Mouse (Mus musculus): ENCODE results near the gene Spry1.
A peak's percentile ranks its signal among the peaks of the same experiment; 100 is the strongest.

The Spry1 gene

DNA sequence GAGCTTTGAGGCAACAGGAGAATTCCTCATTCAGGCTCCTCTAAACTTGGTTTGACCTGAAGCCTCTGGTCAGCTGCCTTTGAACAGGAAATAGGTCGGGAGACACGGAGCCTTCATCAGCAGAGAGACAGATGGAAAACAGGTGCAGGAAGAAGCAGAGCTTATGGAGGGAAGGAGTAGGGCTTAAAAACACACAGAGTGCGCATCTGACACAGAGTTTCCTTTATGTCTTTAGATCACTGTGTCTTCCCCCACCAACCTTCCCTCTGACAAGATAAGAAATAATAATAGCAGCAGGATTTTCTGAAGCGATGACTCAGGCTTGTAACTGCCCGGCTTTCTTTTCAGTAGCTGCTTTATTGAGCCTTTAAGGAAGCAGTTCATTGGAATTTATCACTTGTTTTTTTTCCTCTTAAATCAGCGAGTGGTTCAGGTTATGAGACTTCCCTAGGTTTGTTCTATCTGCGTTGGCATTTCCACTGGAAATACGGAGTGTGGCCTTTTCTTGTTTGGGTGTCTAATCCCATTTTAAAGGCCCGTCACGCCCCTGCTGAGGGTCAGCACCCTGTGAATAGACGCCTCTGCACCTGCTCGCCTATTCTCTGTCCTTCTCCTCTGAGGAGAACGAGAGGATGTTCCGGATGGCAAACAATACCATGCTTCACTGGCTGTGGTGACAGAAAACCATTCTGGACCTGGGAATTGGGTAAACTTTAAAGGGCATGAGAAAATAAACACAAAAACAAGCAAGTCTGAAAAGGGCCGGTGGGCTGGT lies 32.7 kb downstream of the Spry1 start:
- DNase-seq (ENCODE audit: low spot score): no peak

DNA sequence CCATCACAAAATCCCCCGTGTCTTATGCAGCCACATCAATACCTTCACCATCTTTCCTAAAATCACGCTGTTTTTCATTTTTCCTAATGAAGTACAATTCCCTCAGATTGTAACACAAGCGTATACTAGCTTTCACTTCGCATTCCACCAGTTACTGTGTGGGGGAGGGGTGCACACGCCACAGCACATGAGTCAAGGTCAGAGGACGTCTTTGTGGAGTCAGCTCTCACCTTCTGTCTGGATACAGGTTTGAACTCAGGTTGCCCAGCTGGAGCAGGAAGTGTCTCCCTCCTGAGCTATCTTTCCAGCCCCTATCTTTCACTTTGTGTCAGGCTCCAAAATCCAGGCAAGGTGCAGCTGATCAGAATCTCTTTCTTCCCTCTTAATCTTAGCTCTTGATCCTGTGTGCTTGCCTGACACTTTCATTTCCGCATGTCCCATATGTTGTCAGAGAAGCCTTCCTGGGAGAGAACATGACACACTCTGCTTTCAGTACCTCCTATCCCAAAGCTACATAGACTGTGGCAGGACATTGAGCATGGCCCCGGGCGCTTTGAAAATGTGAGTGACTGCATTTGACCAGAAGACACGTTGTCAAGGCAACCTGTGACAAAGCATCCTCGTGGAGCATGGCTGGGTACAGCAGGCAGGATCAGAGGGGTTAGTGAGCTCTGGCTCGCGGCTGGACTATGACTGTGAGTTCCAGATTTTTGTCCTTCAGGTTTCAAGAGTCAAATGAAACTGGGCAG lies 33.9 kb downstream of the Spry1 start:
- no peak for DNase-seq (ENCODE audit: low spot score)

DNA sequence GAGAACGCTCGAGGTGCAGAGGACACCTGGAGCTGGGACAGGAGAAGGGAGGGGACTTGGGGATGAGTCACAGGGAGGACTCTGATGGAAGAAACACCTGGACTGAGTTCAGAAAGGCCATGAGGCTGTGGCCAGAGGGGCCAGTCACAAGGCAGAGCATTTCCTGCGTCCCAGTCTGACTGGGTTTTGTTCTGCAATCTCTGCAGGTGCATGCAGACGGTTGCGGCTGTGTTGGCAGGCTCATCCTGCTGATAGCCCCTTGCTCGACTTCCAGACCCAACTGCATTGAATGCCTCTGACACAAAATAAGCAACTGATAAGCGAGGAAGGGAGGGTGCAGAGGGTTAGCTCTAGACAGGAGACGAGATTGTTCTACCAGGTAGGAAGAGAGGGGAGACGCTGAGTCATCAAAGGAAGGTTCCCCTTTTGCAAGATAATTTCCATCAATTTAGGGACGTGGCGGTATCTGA lies 35.3 kb downstream of the Spry1 start:
- DNase-seq (ENCODE audit: low spot score): no peak

DNA sequence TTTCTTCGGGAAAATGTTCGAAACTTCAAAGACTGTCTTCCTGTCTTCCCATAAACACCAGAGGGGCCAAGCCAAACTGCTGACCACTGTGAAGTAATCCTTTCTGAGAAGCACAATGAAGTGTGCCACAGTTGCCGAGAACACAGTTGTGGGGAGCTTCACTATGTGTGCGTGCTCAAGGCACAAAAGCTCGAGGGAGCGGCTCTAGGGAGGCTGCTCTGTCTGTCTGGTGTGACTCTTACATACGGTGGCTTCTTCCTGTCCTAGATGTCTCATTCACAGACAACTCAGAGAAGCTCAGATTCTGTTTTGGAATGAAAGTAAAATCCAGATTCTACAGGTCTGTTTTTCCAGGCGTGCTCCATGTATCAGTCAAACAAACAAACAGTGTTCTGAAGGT lies 36.5 kb downstream of the Spry1 start:
- DNase-seq (ENCODE audit: low spot score): no peak

DNA sequence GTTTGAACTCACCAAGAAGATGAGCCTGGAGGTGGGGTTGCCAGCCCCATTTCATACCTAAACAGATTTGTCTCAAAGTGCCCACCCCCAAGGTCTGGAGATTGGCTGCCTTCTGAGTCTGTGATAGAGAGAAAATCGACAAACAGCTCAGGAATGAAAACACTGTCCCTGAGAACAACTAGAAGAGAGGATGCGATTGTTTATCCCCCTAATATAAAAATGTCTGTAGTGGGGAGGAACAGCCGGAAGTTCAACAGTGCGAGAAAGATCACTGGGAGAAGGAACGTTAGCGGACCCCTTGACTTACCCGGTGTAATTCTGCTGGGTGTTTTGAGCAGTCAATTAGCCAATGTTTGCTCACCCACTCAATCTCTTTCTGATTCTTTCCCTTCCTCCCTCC lies 46.5 kb downstream of the Spry1 start:
- no peak for DNase-seq (ENCODE audit: low spot score)

DNA sequence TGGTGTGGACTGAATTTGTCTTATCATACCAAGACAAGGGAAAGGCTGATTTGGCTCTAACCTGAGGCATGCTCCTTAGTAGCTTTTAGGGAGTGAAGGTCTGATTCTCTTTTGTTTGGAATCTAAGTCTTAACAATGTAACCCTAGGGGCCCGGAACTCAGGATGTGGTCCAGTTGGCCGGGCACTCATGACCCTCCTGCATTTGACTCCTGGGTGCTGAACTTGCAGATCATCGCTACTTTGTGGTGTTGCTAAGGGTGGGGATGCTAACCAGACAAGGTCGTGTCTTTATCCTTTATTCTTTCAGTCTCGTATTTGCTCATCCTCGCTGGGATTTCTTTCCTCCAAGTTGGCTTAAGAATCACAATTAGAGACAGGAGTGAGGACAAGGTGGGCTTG lies 47.0 kb downstream of the Spry1 start:
- DNase-seq (ENCODE audit: low spot score): no peak

DNA sequence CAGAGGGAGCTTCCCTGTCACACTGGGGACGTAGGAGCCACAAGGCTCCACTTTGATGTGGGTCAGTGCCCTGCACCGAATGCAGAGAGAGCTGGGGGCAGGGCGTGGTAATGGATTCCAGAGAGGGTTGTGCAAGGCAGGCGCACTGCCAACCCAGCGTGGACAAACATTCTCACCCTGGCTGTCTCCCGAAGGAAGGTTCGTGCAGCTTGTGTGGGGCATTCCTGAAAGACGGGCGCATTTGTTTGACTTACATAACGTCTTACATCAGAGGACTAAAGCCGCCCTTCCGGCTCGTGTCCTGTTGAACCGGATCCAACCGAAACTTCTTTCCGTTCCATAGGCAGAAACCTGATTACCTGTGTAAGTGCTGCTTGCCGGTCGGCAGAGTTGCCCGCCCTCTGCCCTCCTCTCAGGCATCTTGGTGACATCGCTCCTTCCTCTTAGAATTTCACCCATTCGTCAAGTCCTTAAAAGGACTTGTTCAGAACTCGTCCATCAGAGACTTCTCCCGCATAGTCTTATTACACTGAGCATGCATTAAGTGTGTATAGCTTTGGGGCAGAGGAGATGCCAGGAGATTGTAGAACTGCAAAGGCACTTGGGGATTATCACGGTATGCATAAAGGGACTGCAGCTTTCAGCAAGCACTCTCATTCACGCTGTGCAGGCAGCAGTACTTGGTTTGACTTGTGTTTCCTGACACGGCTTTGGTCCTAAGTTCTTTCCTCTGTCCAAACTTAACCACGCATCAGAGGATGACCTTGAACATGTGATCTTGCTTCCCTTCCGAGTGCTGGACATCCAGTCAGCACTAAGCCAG lies 47.6 kb downstream of the Spry1 start:
- DNase-seq (ENCODE audit: low spot score): peak; percentile 56

DNA sequence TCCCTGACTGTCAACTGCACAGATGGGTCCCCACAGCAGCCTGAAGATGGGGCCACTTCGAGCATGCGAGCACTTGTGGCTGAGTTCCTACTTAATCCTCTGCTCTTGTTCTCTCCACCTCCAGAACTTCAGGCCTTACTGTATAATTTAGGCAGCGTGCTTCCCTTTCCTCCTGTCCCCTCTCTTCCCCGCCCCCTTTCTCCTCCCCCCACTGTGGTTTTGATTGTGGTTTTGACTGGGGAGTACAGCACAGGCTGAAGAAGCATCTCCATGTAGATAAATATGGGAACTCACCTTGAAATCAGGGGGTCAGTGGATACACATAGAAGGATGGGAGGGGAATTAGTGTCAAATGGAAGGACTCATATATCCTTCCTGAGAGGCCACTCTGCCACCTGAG lies 53.2 kb downstream of the Spry1 start:
- no peak for DNase-seq (ENCODE audit: low spot score)

DNA sequence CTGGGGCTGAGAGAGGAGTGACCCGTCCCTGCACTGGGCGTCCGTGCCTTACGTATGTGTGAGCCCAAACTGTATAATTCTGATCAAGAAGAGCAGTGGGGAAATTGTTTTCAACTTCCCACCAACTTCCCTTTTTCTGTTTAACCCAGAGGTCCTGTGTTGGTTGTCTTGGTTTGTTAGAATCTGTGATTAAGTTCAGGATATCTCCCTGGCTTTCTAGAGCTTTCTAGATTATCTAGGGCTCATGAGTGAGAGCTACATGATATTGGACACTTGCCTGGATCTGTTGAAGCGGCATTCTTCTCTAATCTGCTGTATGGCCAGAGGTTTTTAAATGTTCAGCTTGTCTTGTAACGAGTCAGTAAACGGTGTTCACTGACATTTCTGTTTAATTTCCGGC lies 53.8 kb downstream of the Spry1 start:
- no peak for DNase-seq (ENCODE audit: low spot score)
